In the genomic region with DNA sequence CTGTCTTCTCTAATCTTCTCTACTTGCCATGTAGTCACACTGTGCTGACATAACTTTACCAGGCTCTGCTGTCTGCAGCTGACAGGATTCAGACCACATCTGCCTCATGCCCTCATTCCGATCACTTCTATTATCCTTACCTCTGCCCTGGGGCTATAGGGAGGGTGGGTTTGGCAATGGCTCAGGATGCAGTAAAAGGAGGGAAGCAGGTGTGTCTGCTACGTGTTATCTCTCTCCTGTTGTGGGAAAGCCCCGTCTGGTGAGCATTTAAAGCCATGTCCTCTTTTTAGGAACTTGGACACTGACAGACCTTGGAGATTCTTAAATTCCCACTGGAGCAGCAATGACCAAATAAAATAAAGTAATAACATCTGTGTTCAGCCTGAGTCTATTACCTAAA, we compare ENCODE assay signal across 26 mouse cellular contexts.
DNase-seq lines count a peak whose midpoint lies in the region; ATAC-seq lines count a peak whose summit lies in the region.
"Had no signal": no experiment of that assay in that cellular context is flagged by ENCODE, and none has a peak within 500 bp of the region (broad histone marks: within the 10 kb centered on the region; RNA-seq: fewer than 3 reads in every experiment).

No protein-coding gene starts in this region.

- 8% methylated on average over 3 of the region's 3 CpGs for WGBS in embryonic facial prominence, embryonic 15.5 days

- no peaks in the 10 kb centered on the region for H3K36me3 ChIP-seq in embryonic facial prominence, embryonic 15.5 days
- H3K36me3 ChIP-seq: forebrain, embryonic 10.5 days; G1E; heart, embryonic 15.5 days; hindbrain, embryonic 13.5 days; midbrain, embryonic 10.5 days had no signal

- peaks cover 19% of the 10 kb centered on the region; the same call in 1 of the 2 replicates for H3K4me1 ChIP-seq in embryonic facial prominence, embryonic 15.5 days
- H3K4me1 ChIP-seq: heart, embryonic 15.5 days had no signal

- DNase-seq in retina, postnatal 1 day, result peak; percentile 26
- no peak for DNase-seq in retina, embryonic 14.5 days (ENCODE audit: low spot score)
- peak; percentile 40 for DNase-seq in NIH3T3 (ENCODE audit: low read depth)
- DNase-seq in skeletal muscle tissue, adult 2 months (ENCODE audit: low read depth, low spot score), result peak; percentile 8
- DNase-seq in spleen, adult 12 weeks (ENCODE audit: low spot score), result no peak
- DNase-seq in thymus, postnatal 4 days, result no peak
- no peak for DNase-seq in adrenal gland, postnatal 14 days
- DNase-seq: adrenal gland, postnatal 36 days; cerebellum, adult 11 months; cerebellum, adult 9-11 months; forebrain, postnatal 0 days; heart, postnatal 36 days; kidney, adult 18-20 months; kidney, postnatal 4 days; layer of hippocampus, adult 9-11 months; liver, postnatal 0 days; right cerebral cortex, postnatal 4 days had no signal

- ATAC-seq in embryonic facial prominence, embryonic 15.5 days (ENCODE audit: insufficient number of reproducible peaks, low FRiP score, low TSS enrichment, low read depth), result peak; percentile 39; the same call in 1 of the 2 replicates
- ATAC-seq: forebrain, postnatal 0 days; liver, postnatal 0 days; lung, postnatal 0 days; midbrain, embryonic 16.5 days had no signal

- H3K4me3 ChIP-seq in embryonic facial prominence, embryonic 15.5 days (replicated peaks), result no peak overlapping the region
- H3K4me3 ChIP-seq: forebrain, embryonic 10.5 days; heart, embryonic 15.5 days; hindbrain, embryonic 13.5 days; midbrain, embryonic 10.5 days had no signal

- H3K27me3 ChIP-seq in embryonic facial prominence, embryonic 15.5 days, result no peaks in the 10 kb centered on the region
- H3K27me3 ChIP-seq: heart, embryonic 15.5 days; hindbrain, embryonic 13.5 days had no signal

- H3K9me3 ChIP-seq in embryonic facial prominence, embryonic 15.5 days (replicated peaks), result no peaks in the 10 kb centered on the region
- H3K9me3 ChIP-seq: forebrain, embryonic 10.5 days; G1E; heart, embryonic 15.5 days; hindbrain, embryonic 13.5 days; midbrain, embryonic 10.5 days had no signal

- peak overlapping the region; percentile 30; the same call in 1 of the 2 replicates for H3K27ac ChIP-seq in embryonic facial prominence, embryonic 15.5 days (replicated peaks)
- H3K27ac ChIP-seq: forebrain, embryonic 10.5 days; heart, embryonic 15.5 days; hindbrain, embryonic 13.5 days; midbrain, embryonic 10.5 days had no signal

- no peak overlapping the region for H3K9ac ChIP-seq in embryonic facial prominence, embryonic 15.5 days
- H3K9ac ChIP-seq: forebrain, postnatal 0 days; heart, embryonic 15.5 days; hindbrain, embryonic 13.5 days; liver, postnatal 0 days had no signal

- H3K4me2 ChIP-seq in embryonic facial prominence, embryonic 15.5 days (replicated peaks), result no peak overlapping the region
- H3K4me2 ChIP-seq: heart, embryonic 15.5 days; hindbrain, embryonic 13.5 days; liver, embryonic 11.5 days had no signal

Comparison
In these comparisons a context has a peak if more than half of its experiments do, and no peak if none do; other contexts are left out.
1. DNase-seq: peak in retina, postnatal 1 day (single experiment), NIH3T3 (single experiment) and skeletal muscle tissue, adult 2 months (single experiment); none in retina, embryonic 14.5 days (single experiment), spleen, adult 12 weeks (single experiment), thymus, postnatal 4 days (single experiment) and adrenal gland, postnatal 14 days (single experiment).